Mouse (Mus musculus): ENCODE results near the gene Hist1h2bh.

- no peak for TF ChIP-seq CTCF (IDR thresholded peaks at IDR 0.05)
- no peak for TF ChIP-seq EP300 (IDR thresholded peaks at IDR 0.05)
Observed at GRCm38 (mm10) chr13:23554925-23555838, 12.0 kb upstream of the Hist1h2bh start.

All from lung, postnatal 0 days (tissue).